Mouse (Mus musculus): ENCODE results near the gene Gpr83.

DNA sequence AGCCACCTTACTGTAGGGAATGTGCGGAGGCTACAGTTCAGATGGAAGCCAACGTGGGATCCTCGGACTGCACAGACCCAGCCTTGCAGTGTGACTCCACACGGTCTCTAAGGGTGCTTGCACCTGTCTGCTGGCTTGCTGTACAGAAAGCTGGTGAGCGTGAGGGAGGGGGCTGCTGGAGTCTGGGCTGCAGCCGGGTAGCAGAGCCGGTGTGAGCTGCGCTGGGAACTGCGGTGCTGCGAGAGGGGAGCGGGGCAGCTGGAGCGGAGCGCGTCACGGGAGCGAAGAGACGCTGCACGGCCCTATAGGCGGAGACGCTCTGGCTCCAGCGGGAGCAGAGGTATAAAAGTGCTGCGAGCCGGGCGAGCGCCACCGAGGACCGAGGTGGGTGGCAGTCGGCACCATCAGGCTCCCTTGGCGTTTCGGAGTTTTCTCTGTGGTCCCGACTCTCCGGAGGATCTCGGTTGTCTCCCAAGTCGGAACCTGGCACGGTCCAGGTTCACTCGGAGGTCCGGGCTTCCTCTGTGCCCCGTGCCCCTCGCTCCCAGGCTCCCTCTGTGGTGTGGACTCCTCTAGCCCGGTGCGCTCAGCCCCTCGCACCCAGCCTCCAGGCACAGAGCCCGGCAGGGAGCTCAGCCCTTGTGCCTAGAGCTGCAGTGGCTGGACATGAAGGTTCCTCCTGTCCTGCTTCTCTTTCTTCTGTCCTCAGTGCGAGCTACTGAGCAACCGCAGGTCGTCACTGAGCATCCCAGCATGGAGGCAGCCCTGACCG is at the start of gene Gpr83:
- TF ChIP-seq POLR2A (IDR thresholded peaks at IDR 0.05; ENCODE audit: insufficient read depth, low read depth, low read length) (no peak), CTCF (IDR thresholded peaks at IDR 0.05) (no peak), EP300 (IDR thresholded peaks at IDR 0.05; ENCODE audit: insufficient read depth, low read depth, low read length) (no peak)

Measured in heart, adult 2 months (tissue).